Mouse (Mus musculus): Measurements from ENCODE around the gene Rbpms2.

DNA sequence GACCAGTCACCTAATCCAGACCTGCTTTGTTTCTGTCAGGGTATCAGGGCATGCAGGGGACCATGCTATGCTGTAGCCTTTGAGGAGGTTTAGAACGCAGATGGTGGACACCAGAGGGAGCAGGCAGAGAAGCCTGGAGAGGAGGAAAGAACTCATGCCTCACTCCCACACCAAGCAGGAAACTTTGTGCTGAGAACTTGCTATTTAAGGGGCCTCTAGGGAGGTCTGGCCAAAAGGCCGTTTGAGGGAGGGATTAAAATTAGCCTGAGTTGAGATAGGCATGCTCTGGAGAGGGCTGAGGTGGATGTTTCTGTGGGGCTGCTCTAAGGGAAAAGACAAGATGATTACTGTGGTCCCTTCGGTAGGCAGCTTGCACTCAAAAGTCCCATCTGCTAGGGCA is 16.5 kb downstream of the Rbpms2 start:
- TF ChIP-seq EP300 (IDR thresholded peaks at IDR 0.05; ENCODE audit: low read depth) (no peak), CTCF (IDR thresholded peaks at IDR 0.05; ENCODE audit: low read depth) (no peak)
